Mouse (Mus musculus) ES-E14 (cell line): ENCODE measurements around the gene Gins1. TPM values are rescaled to one million over a fixed set of nuclear protein-coding genes. Genes with fewer than 3 reads are reported as not detected.

Experiments used
- DNase-seq: peaks from one replicate; pipeline ENCODE4 v3.0.0-alpha.2; 2013; ENCODE audit warnings: low read depth, low spot score
- H3K27ac ChIP-seq: 2 replicates; pipeline ENCODE4 v1.5.1; 2012; ENCODE audit warnings: low read depth, mild to moderate bottlenecking, low read length, moderate library complexity, mixed read lengths; ENCODE audit not compliant: poor library complexity, insufficient read depth, severe bottlenecking
- H3K36me3 ChIP-seq: 2 replicates; pipeline ENCODE4 v1.6.1; 2012; ENCODE audit warnings: mild to moderate bottlenecking, low read length, moderate library complexity, mixed read lengths; ENCODE audit not compliant: control insufficient read depth, poor library complexity, insufficient read depth, severe bottlenecking
- H3K4me1 ChIP-seq, 2 experiments: fragments of 150-350 bp in 1 of 2; sonication (generic) in 1 of 2; 2 replicates each; pipeline ENCODE4 v1.6.1; 2012; ENCODE audit warnings: low read length in 2 of 2, mild to moderate bottlenecking in 1 of 2, mixed read lengths in 1 of 2; ENCODE audit not compliant: control insufficient read depth in 2 of 2, insufficient read depth in 2 of 2, poor library complexity in 1 of 2
- H3K4me3 ChIP-seq, 2 experiments: fragments of 150-350 bp in 1 of 2; sonication (generic) in 1 of 2; 2 replicates each; pipeline ENCODE4 v1.5.1; 2012; ENCODE audit warnings: low read length in 2 of 2, low read depth in 1 of 2, mild to moderate bottlenecking in 1 of 2, mixed read lengths in 1 of 2; ENCODE audit not compliant: insufficient read depth in 1 of 2, poor library complexity in 1 of 2, severe bottlenecking in 1 of 2
- H3K9ac ChIP-seq: 2 replicates; pipeline ENCODE4 v1.6.1; 2012; ENCODE audit warnings: low read depth, mild to moderate bottlenecking, low read length, mixed read lengths; ENCODE audit not compliant: poor library complexity, insufficient read depth, severe bottlenecking
- H3K9me3 ChIP-seq: fragments of 150-350 bp; sonication (generic); 2 replicates; pipeline ENCODE4 v1.6.1; 2012; ENCODE audit warnings: low read depth, mild to moderate bottlenecking, low read length; ENCODE audit not compliant: control insufficient read depth, insufficient read depth
- CHD2 ChIP-seq: IDR thresholded peaks from 2 replicates; pipeline ENCODE4 v1.6.1; 2014; ENCODE audit warnings: mild to moderate bottlenecking, low read depth, low read length, inconsistent platforms
- HCFC1 ChIP-seq: IDR thresholded peaks from 2 replicates; pipeline ENCODE4 v1.6.1; 2012; ENCODE audit warnings: low read length, inconsistent platforms, borderline replicate concordance; ENCODE audit not compliant: insufficient read depth
- MAFK ChIP-seq: IDR thresholded peaks from 2 replicates; pipeline ENCODE4 v1.6.1; 2014; ENCODE audit warnings: mild to moderate bottlenecking, low read depth, low read length, inconsistent platforms; ENCODE audit not compliant: insufficient read depth
- ZC3H11A ChIP-seq: IDR thresholded peaks from 2 replicates; pipeline ENCODE4 v1.6.1; 2012; ENCODE audit warnings: low read depth, mild to moderate bottlenecking, inconsistent platforms, low read length, borderline replicate concordance
- ZNF384 ChIP-seq: IDR thresholded peaks from 2 replicates; pipeline ENCODE4 v1.6.1; 2012; ENCODE audit warnings: low read depth, low read length, inconsistent platforms
- in situ Hi-C, 2 experiments: fragments of 600-800 bp; cut with MboI; formaldehyde crosslinking; loops; one replicate each; pipeline ENCODE4 v1.15.1; 2025; ENCODE audit warnings: low sequenced_read_pairs in 2 of 2, inconsistent platforms in 1 of 2; ENCODE audit not compliant: unreplicated experiment in 2 of 2
- total RNA-seq: library from RNA; depleted of rRNA; stranded (reverse); fragments of 300-350 nt; gene quantifications from 2 replicates; pipeline ENCODE4 v1.2.3, GENCODE M21; 2012

Gene Gins1
- total RNA-seq, 1 experiment = 45.6 TPM

DNA sequence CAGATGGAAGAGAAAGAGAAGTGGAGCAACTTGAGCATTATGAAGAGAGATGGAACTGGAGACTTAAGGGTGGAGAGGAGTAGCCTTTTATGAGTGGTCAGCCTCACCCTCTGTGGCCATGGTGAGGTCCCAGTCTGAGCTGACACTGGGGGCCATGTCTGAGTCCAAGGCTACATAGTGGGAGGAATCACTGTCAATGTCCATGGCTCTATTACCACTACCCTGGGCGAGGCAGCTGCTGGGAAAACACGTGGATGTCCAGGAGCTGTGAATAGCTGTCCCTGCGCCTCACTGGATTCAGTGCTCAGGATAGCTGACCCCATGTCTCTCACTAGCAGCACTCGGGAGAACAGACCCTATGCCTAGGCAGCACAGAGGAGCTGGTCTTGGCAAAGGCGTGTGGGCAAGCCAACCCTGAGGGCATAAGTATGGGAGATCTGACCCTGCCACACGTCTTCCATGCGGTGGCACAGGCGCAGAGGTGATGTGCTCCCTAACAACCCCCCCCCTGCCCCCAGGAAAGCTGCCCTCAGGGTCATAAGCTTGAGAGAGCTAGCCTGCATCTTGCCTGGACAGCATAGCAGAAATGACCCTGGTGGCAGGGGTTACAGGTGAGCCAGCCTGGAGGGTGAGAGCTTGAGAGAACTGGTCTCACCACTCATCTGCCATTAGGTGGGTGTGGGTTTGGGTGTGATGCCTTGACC lies 21.0 kb upstream of the Gins1 start:
- no peaks in the 10 kb centered on the region for H3K9me3 ChIP-seq
- H3K27ac ChIP-seq = no peak overlapping the region
- H3K36me3 ChIP-seq = no peaks in the 10 kb centered on the region; the same call in 1 of the 2 replicates
- TF ChIP-seq MAFK (no peak), ZNF384 (no peak), HCFC1 (no peak), ZC3H11A (no peak), CHD2 (no peak)
- H3K4me3 ChIP-seq = no peak overlapping the region
- H3K9ac ChIP-seq = no peak overlapping the region
- DNase-seq = no peak
- no peaks in the 10 kb centered on the region for H3K4me1 ChIP-seq
- in situ Hi-C loops = no loop called here

DNA sequence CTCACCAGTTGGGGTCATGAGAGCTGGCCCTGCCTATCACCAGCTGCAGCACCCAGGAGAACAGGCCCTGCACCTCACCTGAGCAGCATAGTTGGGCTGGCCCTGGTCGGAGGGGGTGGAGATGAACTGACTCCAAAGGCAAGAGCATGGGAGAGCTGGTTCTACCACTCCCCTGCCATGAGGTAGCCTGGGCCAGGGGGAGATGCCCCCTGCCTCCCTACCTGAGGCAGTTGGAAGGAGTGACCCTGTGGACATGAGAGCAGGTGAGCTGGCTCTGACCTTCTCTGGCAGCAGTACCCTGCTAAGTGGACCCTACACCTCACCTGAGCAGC lies 20.5 kb upstream of the Gins1 start:
- TF ChIP-seq ZNF384 (no peak), ZC3H11A (no peak), CHD2 (no peak), HCFC1 (no peak), MAFK (no peak)
- H3K27ac ChIP-seq = no peak overlapping the region
- in situ Hi-C loops = no loop called here
- H3K9me3 ChIP-seq = no peaks in the 10 kb centered on the region
- no peaks in the 10 kb centered on the region; the same call in 1 of the 2 replicates for H3K36me3 ChIP-seq
- DNase-seq = no peak
- H3K9ac ChIP-seq = no peak overlapping the region
- no peaks in the 10 kb centered on the region for H3K4me1 ChIP-seq
- no peak overlapping the region for H3K4me3 ChIP-seq

DNA sequence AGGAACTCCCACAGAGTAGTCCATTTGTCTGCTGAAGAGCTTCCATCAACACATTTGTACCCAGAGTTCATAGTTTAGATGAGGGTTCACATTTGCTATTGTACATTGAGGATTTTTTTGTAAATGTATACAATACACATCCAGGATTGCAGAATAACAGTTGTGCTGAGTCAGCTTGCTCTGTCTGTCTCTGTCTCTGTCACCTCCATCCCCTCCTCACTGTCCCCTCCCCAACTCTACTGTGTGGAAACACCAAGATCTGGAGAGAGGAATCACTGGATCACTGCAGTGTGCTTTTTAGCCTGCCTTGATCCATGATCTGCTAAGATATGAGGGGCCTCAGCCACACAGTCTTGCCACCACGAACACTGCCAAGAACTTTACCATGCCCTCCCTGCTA lies 19.4 kb upstream of the Gins1 start:
- in situ Hi-C loops = no loop called here
- Histone ChIP-seq H3K27ac (no peak overlapping the region), H3K4me1 (no peaks in the 10 kb centered on the region), H3K9ac (no peak overlapping the region), H3K4me3 (no peak overlapping the region), H3K9me3 (no peaks in the 10 kb centered on the region), H3K36me3 (no peaks in the 10 kb centered on the region; the same call in 1 of the 2 replicates)
- no peak for DNase-seq
- TF ChIP-seq HCFC1 (no peak), CHD2 (no peak), MAFK (peak; percentile 81), ZC3H11A (no peak)

DNA sequence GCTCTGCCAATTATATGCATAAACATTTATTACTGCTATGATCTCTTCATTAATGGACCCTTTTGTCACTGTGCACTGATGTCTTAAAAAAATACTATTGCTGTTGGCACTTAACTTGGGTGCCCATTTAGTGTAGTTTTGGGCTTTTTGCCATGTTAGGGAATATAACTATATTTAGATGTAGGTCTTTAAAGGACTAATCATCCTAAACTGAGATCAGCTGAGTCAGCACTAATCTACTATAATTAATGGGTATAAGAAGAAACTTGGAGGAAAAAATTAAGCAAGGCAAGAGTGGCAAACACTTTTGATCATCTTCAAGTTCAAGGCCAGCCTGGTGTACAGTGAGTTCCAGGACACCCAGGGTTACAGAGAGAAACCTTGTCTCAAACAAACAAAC lies 18.9 kb upstream of the Gins1 start:
- no peak for DNase-seq
- in situ Hi-C loops = no loop called here
- H3K9ac ChIP-seq = no peak overlapping the region
- no peak overlapping the region for H3K4me3 ChIP-seq
- TF ChIP-seq HCFC1 (no peak), ZNF384 (no peak), ZC3H11A (no peak), CHD2 (no peak), MAFK (no peak)
- no peaks in the 10 kb centered on the region for H3K9me3 ChIP-seq
- H3K4me1 ChIP-seq = no peaks in the 10 kb centered on the region
- no peak overlapping the region for H3K27ac ChIP-seq
- no peaks in the 10 kb centered on the region; the same call in 1 of the 2 replicates for H3K36me3 ChIP-seq

DNA sequence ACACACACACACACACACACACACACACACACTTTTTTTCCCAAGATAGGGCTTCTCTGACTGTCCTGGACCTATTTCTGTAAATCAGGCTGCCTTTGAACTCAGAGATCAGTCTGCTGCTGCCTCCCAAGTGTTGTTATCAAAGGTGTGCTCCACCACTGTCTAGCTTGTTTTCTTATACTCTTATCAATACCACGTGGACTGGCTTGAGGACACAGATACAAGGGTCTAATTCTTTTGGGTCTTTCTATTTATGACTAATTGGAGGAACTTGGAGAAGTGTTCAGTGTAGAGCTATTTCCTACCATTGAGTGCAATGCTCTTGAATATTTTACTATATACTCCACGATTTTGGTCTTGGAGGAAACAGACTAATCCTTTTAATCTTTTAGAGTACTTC lies 17.8 kb upstream of the Gins1 start:
- Histone ChIP-seq H3K36me3 (no peaks in the 10 kb centered on the region; the same call in 1 of the 2 replicates), H3K4me1 (no peaks in the 10 kb centered on the region), H3K27ac (no peak overlapping the region), H3K4me3 (no peak overlapping the region), H3K9me3 (no peaks in the 10 kb centered on the region), H3K9ac (no peak overlapping the region)
- in situ Hi-C loops = no loop called here
- TF ChIP-seq MAFK (no peak), ZC3H11A (no peak), CHD2 (no peak), HCFC1 (no peak)
- no peak for DNase-seq
